Mouse (Mus musculus): Measurements from ENCODE around the gene Arhgdig. TPM values are rescaled to one million over a fixed set of nuclear protein-coding genes. Genes with fewer than 3 reads are reported as not detected.

Gene Arhgdig
- polyA plus RNA-seq, 1 experiment: 9.8 TPM

GRCm38 (mm10) chr17:26225150-26225549, 17.6 kb upstream of the Arhgdig start:
- no peak overlapping the region for H3K9ac ChIP-seq (ENCODE audit: low read depth, poor library complexity, severe bottlenecking)
- no peak overlapping the region for H3K4me3 ChIP-seq (ENCODE audit: low read depth, low read length)
- no peak for TF ChIP-seq POLR2A (IDR thresholded peaks at IDR 0.05; ENCODE audit: insufficient read depth, low read length)
- no peak for TF ChIP-seq CTCF (IDR thresholded peaks at IDR 0.05; ENCODE audit: low read depth, low read length)
- no peak for TF ChIP-seq EP300 (IDR thresholded peaks at IDR 0.05; ENCODE audit: insufficient read depth, low read depth, low read length)
- H3K36me3 ChIP-seq (ENCODE audit: control insufficient read depth, insufficient read depth, low read length, poor library complexity, severe bottlenecking): no peaks in the 10 kb centered on the region
- no peak overlapping the region for H3K27ac ChIP-seq (ENCODE audit: insufficient read depth, low read length)
- H3K27me3 ChIP-seq (ENCODE audit: control insufficient read depth, insufficient read depth, low read length, poor library complexity, severe bottlenecking): no peaks in the 10 kb centered on the region
- no peaks in the 10 kb centered on the region for H3K4me1 ChIP-seq (ENCODE audit: control insufficient read depth, insufficient read depth, low read length)
- H3K9me3 ChIP-seq (replicated peaks; ENCODE audit: control insufficient read depth, insufficient read depth, low read length, poor library complexity, severe bottlenecking): no peaks in the 10 kb centered on the region

GRCm38 (mm10) chr17:26221508-26221907, 13.9 kb upstream of the Arhgdig start:
- H3K9me3 ChIP-seq (replicated peaks; ENCODE audit: control insufficient read depth, insufficient read depth, low read length, poor library complexity, severe bottlenecking): no peaks in the 10 kb centered on the region
- H3K27ac ChIP-seq (ENCODE audit: insufficient read depth, low read length): no peak overlapping the region
- no peaks in the 10 kb centered on the region for H3K27me3 ChIP-seq (ENCODE audit: control insufficient read depth, insufficient read depth, low read length, poor library complexity, severe bottlenecking)
- no peak overlapping the region for H3K9ac ChIP-seq (ENCODE audit: low read depth, poor library complexity, severe bottlenecking)
- no peak for TF ChIP-seq POLR2A (IDR thresholded peaks at IDR 0.05; ENCODE audit: insufficient read depth, low read length)
- no peak for TF ChIP-seq CTCF (IDR thresholded peaks at IDR 0.05; ENCODE audit: low read depth, low read length)
- TF ChIP-seq EP300 (IDR thresholded peaks at IDR 0.05; ENCODE audit: insufficient read depth, low read depth, low read length): no peak
- H3K36me3 ChIP-seq (ENCODE audit: control insufficient read depth, insufficient read depth, low read length, poor library complexity, severe bottlenecking): no peaks in the 10 kb centered on the region
- no peak overlapping the region for H3K4me3 ChIP-seq (ENCODE audit: low read depth, low read length)
- no peaks in the 10 kb centered on the region for H3K4me1 ChIP-seq (ENCODE audit: control insufficient read depth, insufficient read depth, low read length)

- Histone ChIP-seq H3K4me1 (ENCODE audit: control insufficient read depth, insufficient read depth, low read length) (no peaks in the 10 kb centered on the region), H3K4me3 (ENCODE audit: low read depth, low read length) (no peak overlapping the region), H3K36me3 (ENCODE audit: control insufficient read depth, insufficient read depth, low read length, poor library complexity, severe bottlenecking) (no peaks in the 10 kb centered on the region), H3K9ac (ENCODE audit: low read depth, poor library complexity, severe bottlenecking) (no peak overlapping the region), H3K27me3 (ENCODE audit: control insufficient read depth, insufficient read depth, low read length, poor library complexity, severe bottlenecking) (no peaks in the 10 kb centered on the region), H3K9me3 (replicated peaks; ENCODE audit: control insufficient read depth, insufficient read depth, low read length, poor library complexity, severe bottlenecking) (no peaks in the 10 kb centered on the region), H3K27ac (ENCODE audit: insufficient read depth, low read length) (no peak overlapping the region)
- TF ChIP-seq CTCF (IDR thresholded peaks at IDR 0.05; ENCODE audit: low read depth, low read length) (no peak), EP300 (IDR thresholded peaks at IDR 0.05; ENCODE audit: insufficient read depth, low read depth, low read length) (no peak), POLR2A (IDR thresholded peaks at IDR 0.05; ENCODE audit: insufficient read depth, low read length) (no peak)
Measured at GRCm38 (mm10) chr17:26212681-26213080, 5.1 kb upstream of the Arhgdig start.

GRCm38 (mm10) chr17:26212241-26212640, 4.7 kb upstream of the Arhgdig start:
- Histone ChIP-seq H3K4me1 (ENCODE audit: control insufficient read depth, insufficient read depth, low read length) (no peaks in the 10 kb centered on the region), H3K9me3 (replicated peaks; ENCODE audit: control insufficient read depth, insufficient read depth, low read length, poor library complexity, severe bottlenecking) (no peaks in the 10 kb centered on the region), H3K9ac (ENCODE audit: low read depth, poor library complexity, severe bottlenecking) (no peak overlapping the region), H3K27ac (ENCODE audit: insufficient read depth, low read length) (no peak overlapping the region), H3K27me3 (ENCODE audit: control insufficient read depth, insufficient read depth, low read length, poor library complexity, severe bottlenecking) (no peaks in the 10 kb centered on the region), H3K36me3 (ENCODE audit: control insufficient read depth, insufficient read depth, low read length, poor library complexity, severe bottlenecking) (no peaks in the 10 kb centered on the region), H3K4me3 (ENCODE audit: low read depth, low read length) (no peak overlapping the region)
- TF ChIP-seq POLR2A (IDR thresholded peaks at IDR 0.05; ENCODE audit: insufficient read depth, low read length) (no peak), EP300 (IDR thresholded peaks at IDR 0.05; ENCODE audit: insufficient read depth, low read depth, low read length) (no peak), CTCF (IDR thresholded peaks at IDR 0.05; ENCODE audit: low read depth, low read length) (no peak)

GRCm38 (mm10) chr17:26206392-26206791, 1.2 kb downstream of the Arhgdig start:
- Histone ChIP-seq H3K9ac (ENCODE audit: low read depth, poor library complexity, severe bottlenecking) (no peak overlapping the region), H3K36me3 (ENCODE audit: control insufficient read depth, insufficient read depth, low read length, poor library complexity, severe bottlenecking) (no peaks in the 10 kb centered on the region), H3K9me3 (replicated peaks; ENCODE audit: control insufficient read depth, insufficient read depth, low read length, poor library complexity, severe bottlenecking) (no peaks in the 10 kb centered on the region), H3K4me1 (ENCODE audit: control insufficient read depth, insufficient read depth, low read length) (peaks cover 4% of the 10 kb centered on the region), H3K27ac (ENCODE audit: insufficient read depth, low read length) (no peak overlapping the region), H3K27me3 (ENCODE audit: control insufficient read depth, insufficient read depth, low read length, poor library complexity, severe bottlenecking) (no peaks in the 10 kb centered on the region), H3K4me3 (ENCODE audit: low read depth, low read length) (no peak overlapping the region)
- no peak for TF ChIP-seq EP300 (IDR thresholded peaks at IDR 0.05; ENCODE audit: insufficient read depth, low read depth, low read length)
- TF ChIP-seq CTCF (IDR thresholded peaks at IDR 0.05; ENCODE audit: low read depth, low read length): no peak
- TF ChIP-seq POLR2A (IDR thresholded peaks at IDR 0.05; ENCODE audit: insufficient read depth, low read length): no peak

- Histone ChIP-seq H3K9me3 (replicated peaks; ENCODE audit: control insufficient read depth, insufficient read depth, low read length, poor library complexity, severe bottlenecking) (no peaks in the 10 kb centered on the region), H3K27ac (ENCODE audit: insufficient read depth, low read length) (no peak overlapping the region), H3K27me3 (ENCODE audit: control insufficient read depth, insufficient read depth, low read length, poor library complexity, severe bottlenecking) (no peaks in the 10 kb centered on the region; the same call in 1 of the 2 replicates), H3K4me1 (ENCODE audit: control insufficient read depth, insufficient read depth, low read length) (peaks cover 4% of the 10 kb centered on the region), H3K36me3 (ENCODE audit: control insufficient read depth, insufficient read depth, low read length, poor library complexity, severe bottlenecking) (no peaks in the 10 kb centered on the region), H3K9ac (ENCODE audit: low read depth, poor library complexity, severe bottlenecking) (no peak overlapping the region), H3K4me3 (ENCODE audit: low read depth, low read length) (no peak overlapping the region)
- TF ChIP-seq POLR2A (IDR thresholded peaks at IDR 0.05; ENCODE audit: insufficient read depth, low read length): no peak
- no peak for TF ChIP-seq CTCF (IDR thresholded peaks at IDR 0.05; ENCODE audit: low read depth, low read length)
- TF ChIP-seq EP300 (IDR thresholded peaks at IDR 0.05; ENCODE audit: insufficient read depth, low read depth, low read length): no peak
Measured at GRCm38 (mm10) chr17:26204766-26205165, 2.8 kb downstream of the Arhgdig start.

Measured in ES-Bruce4 (cell line).